ENCODE assay signal across 29 mouse cellular contexts in genomic region chr6:134246109-134246508, GRCm38 (mm10).
DNase-seq lines count a peak whose midpoint lies in the region; ATAC-seq lines count a peak whose summit lies in the region.
"Had no signal": no experiment of that assay in that cellular context is flagged by ENCODE, and none has a peak within 500 bp of the region (broad histone marks: within the 10 kb centered on the region; RNA-seq: fewer than 3 reads in every experiment).

No protein-coding gene starts in this region.

- intact Hi-C loops in heart, postnatal 25 days (cut with DNase I): no loop called here
- intact Hi-C loops in heart, postnatal 14 days (cut with DNase I): no loop called here

- no peak overlapping the region for H3K4me3 ChIP-seq in heart, embryonic 11.5 days (ENCODE audit: low read depth, low read length)
- no peak overlapping the region for H3K4me3 ChIP-seq in heart, embryonic 16.5 days (ENCODE audit: low read length)
- H3K4me3 ChIP-seq in lung, embryonic 16.5 days (ENCODE audit: low read length): no peak overlapping the region
- H3K4me3 ChIP-seq: erythroblast, embryonic 14.5 days; kidney, embryonic 15.5 days; layer of hippocampus, adult 2 months; left cerebral cortex, adult 2 months; limb, embryonic 12.5 days; liver, embryonic 15.5 days; megakaryocyte, embryonic 14.5 days; midbrain, embryonic 12.5 days; myocyte; neural tube, embryonic 12.5 days had no signal

- no peak overlapping the region for H3K9ac ChIP-seq in heart, embryonic 11.5 days (ENCODE audit: low read depth, low read length)
- H3K9ac ChIP-seq in heart, embryonic 16.5 days (ENCODE audit: low read length): no peak overlapping the region
- H3K9ac ChIP-seq in lung, embryonic 16.5 days (ENCODE audit: low read length): no peak overlapping the region
- H3K9ac ChIP-seq: hindbrain, embryonic 14.5 days; kidney, embryonic 15.5 days; limb, embryonic 12.5 days; liver, embryonic 15.5 days; midbrain, embryonic 12.5 days; neural tube, embryonic 12.5 days had no signal

- H3K27me3 ChIP-seq in heart, embryonic 11.5 days (ENCODE audit: control insufficient read depth, insufficient read depth, low read length): no peaks in the 10 kb centered on the region
- no peaks in the 10 kb centered on the region for H3K27me3 ChIP-seq in heart, embryonic 16.5 days (ENCODE audit: control insufficient read depth, insufficient read depth, low read length)
- no peaks in the 10 kb centered on the region for H3K27me3 ChIP-seq in lung, embryonic 16.5 days (ENCODE audit: control insufficient read depth, insufficient read depth, low read depth, low read length)
- H3K27me3 ChIP-seq: kidney, embryonic 15.5 days; limb, embryonic 12.5 days; liver, embryonic 15.5 days; megakaryocyte, embryonic 14.5 days; midbrain, embryonic 12.5 days; neural tube, embryonic 12.5 days had no signal

- ATAC-seq in heart, embryonic 11.5 days (replicated peaks; ENCODE audit: insufficient number of reproducible peaks, low FRiP score, low TSS enrichment): no peak; the same call in 1 of the 2 replicates
- ATAC-seq in heart, embryonic 16.5 days (replicated peaks; ENCODE audit: extremely low read depth, insufficient read depth, low FRiP score): no peak
- ATAC-seq in lung, embryonic 16.5 days (ENCODE audit: low read depth): no peak
- ATAC-seq: forebrain, embryonic 16.5 days; intestine, postnatal 0 days had no signal

- H3K4me1 ChIP-seq in heart, embryonic 11.5 days (ENCODE audit: control insufficient read depth, insufficient read depth, low read length): peaks cover 18% of the 10 kb centered on the region
- H3K4me1 ChIP-seq in heart, embryonic 16.5 days (ENCODE audit: control insufficient read depth, insufficient read depth, low read length): peaks cover 21% of the 10 kb centered on the region
- peaks cover 5% of the 10 kb centered on the region; the same call in 1 of the 2 replicates for H3K4me1 ChIP-seq in lung, embryonic 16.5 days (replicated peaks; ENCODE audit: control insufficient read depth, insufficient read depth, low read length)
- H3K4me1 ChIP-seq: midbrain, embryonic 12.5 days; neural tube, embryonic 12.5 days had no signal

- peak overlapping the region; percentile 51; the same call in 1 of the 2 replicates for H3K27ac ChIP-seq in heart, embryonic 11.5 days (ENCODE audit: low read depth, low read length)
- H3K27ac ChIP-seq in heart, embryonic 16.5 days (ENCODE audit: low read length): peak overlapping the region; percentile 36
- H3K27ac ChIP-seq in lung, embryonic 16.5 days (ENCODE audit: low read length): peak overlapping the region; percentile 27; the same call in 1 of the 2 replicates
- H3K27ac ChIP-seq: hindbrain, embryonic 14.5 days; kidney, embryonic 15.5 days; layer of hippocampus, adult 2 months; left cerebral cortex, adult 2 months; limb, embryonic 12.5 days; liver, embryonic 15.5 days; midbrain, embryonic 12.5 days; neural tube, embryonic 12.5 days; stomach, postnatal 0 days had no signal

- no peaks in the 10 kb centered on the region for H3K9me3 ChIP-seq in heart, embryonic 11.5 days (replicated peaks; ENCODE audit: control insufficient read depth, low read length)
- no peaks in the 10 kb centered on the region for H3K9me3 ChIP-seq in heart, embryonic 16.5 days (replicated peaks; ENCODE audit: control insufficient read depth, low read length)
- no peaks in the 10 kb centered on the region for H3K9me3 ChIP-seq in lung, embryonic 16.5 days (ENCODE audit: control insufficient read depth, low read length)
- H3K9me3 ChIP-seq: kidney, embryonic 15.5 days; limb, embryonic 12.5 days; liver, embryonic 15.5 days; megakaryocyte, embryonic 14.5 days; midbrain, embryonic 12.5 days; neural tube, embryonic 12.5 days had no signal

- no peak overlapping the region for H3K4me2 ChIP-seq in heart, embryonic 11.5 days
- no peak overlapping the region for H3K4me2 ChIP-seq in heart, embryonic 16.5 days (ENCODE audit: low read depth, low read length)
- no peak overlapping the region for H3K4me2 ChIP-seq in lung, embryonic 16.5 days (ENCODE audit: low read depth, low read length)
- H3K4me2 ChIP-seq: hindbrain, embryonic 14.5 days; kidney, embryonic 15.5 days; limb, embryonic 12.5 days; liver, embryonic 15.5 days; midbrain, embryonic 12.5 days; neural tube, embryonic 12.5 days had no signal

- DNase-seq in heart, postnatal 25 days (ENCODE audit: low spot score): no peak
- no peak for DNase-seq in heart, postnatal 14 days
- no peak for DNase-seq in lung, postnatal 36 days
- DNase-seq in ovary, postnatal 14 days (ENCODE audit: low spot score): no peak
- DNase-seq: adrenal gland, postnatal 25 days; cerebellum, adult 11-12 months; cerebellum, adult 9-11 months; kidney, postnatal 36 days; lung, postnatal 4 days; right cerebral cortex, postnatal 4 days; thymus, adult 18-20 months; thymus, postnatal 36 days had no signal

- peaks cover 11% of the 10 kb centered on the region; the same call in 1 of the 2 replicates for H3K36me3 ChIP-seq in heart, embryonic 11.5 days (ENCODE audit: control insufficient read depth, insufficient read depth, low read length)
- H3K36me3 ChIP-seq in heart, embryonic 16.5 days (ENCODE audit: control insufficient read depth, insufficient read depth): peaks cover 9% of the 10 kb centered on the region; the same call in 1 of the 2 replicates
- peaks cover 16% of the 10 kb centered on the region for H3K36me3 ChIP-seq in lung, embryonic 16.5 days (ENCODE audit: control insufficient read depth, insufficient read depth, low read length)

- 28% methylated on average over 2 of the region's 2 CpGs for WGBS in heart, embryonic 11.5 days (ENCODE audit: insufficient replicate concordance)
- WGBS in heart, embryonic 16.5 days: 37% methylated on average over 2 of the region's 2 CpGs
- WGBS in lung, embryonic 16.5 days: 36% methylated on average over 2 of the region's 2 CpGs
